Mouse (Mus musculus): ENCODE data around the gene Tmem40. TPM values are rescaled to one million over a fixed set of nuclear protein-coding genes. Genes with fewer than 3 reads are reported as not detected.

Tmem40 gene
- total RNA-seq, 2 experiments from 2014 or later = 0.26 to 1.5 TPM

DNA sequence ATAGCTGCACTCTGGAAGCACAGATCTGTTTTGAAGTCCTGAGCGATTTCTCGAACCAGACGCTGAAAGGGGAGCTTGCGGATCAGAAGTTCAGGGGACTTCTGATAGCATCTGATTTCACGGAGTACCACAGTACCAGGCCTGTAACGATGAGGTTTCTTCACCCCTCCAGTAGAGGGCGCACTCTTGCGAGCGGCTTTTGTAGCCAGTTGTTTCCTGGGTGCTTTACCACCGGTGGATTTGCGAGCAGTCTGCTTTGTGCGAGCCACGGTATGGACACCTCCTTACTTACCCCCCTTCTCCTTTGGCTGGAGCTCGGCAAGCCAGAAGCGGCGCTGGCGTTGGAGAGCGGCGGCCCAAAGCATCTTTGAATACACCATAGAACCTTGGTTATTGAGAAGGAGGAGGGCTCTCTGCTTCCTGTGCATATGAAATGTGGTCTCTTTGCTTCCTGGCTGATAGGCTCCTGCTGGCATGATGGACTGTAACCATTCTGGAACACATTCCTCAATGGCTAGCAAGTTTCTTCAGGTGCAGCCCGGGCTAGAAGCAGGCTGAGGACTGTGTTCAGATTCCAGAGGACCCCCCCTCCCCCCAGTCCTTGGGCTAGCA lies 8.0 kb upstream of the Tmem40 start:
- no peak for DNase-seq

DNA sequence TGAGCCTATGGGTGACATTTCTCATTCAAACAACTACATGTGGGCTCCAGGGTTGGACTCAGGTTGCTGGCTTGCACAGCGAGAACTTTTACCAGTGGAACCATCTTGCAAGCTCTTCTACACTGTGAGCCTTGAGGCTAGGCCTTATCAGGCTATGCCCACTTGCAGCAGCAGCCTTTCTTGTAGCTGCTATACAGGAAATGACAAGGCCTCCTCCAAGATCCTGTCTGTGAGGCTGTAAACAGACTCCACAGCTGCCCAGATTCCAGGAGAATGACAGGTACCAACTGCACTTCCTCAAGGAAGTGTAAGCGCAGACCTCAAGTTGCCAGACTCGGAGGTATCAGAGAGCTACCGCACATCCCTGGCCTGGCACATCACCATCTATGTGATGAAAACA lies 6.0 kb upstream of the Tmem40 start:
- DNase-seq = no peak

DNA sequence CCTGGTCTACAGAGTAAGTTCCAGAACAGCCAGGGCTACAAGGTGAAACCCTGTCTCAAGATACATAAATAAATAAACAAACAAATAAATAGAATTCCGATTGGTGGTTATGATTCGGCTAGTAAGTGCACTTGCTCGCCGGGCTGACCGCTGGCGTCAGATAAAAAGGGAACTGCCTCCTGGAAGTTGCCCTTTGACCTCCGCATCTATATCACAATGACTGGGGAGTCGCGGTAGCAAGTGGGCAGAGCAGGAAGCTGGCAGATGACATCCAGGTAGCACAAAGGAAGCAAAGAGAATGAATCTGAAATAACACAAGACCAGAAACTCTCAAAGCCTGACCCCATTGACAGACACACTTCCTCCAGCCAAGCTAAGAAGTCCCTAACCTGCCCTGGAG lies 5.1 kb upstream of the Tmem40 start:
- DNase-seq = no peak

DNA sequence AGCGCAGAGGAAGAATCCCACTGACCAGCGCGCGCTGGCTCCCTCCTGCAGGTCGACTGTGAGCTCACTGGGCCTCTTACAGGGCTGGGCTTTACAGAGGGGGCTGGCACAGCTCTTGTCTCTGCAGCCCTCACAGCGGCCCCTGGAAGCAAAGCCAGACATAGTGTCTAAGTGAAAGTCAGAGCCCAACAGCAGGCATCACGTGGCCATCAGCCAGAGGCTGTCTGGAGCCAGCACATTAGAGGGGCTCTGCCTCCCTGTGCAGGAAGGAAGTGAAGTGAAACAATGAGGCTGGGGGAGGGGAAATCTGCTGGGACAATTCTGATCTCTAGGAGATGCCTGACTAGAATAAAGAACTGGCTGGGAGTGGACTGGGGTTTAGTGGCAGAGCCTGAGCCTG lies 2.0 kb upstream of the Tmem40 start:
- DNase-seq = peak; percentile 55

GRCm38 (mm10) chr6:115760982-115761381 lies 1.2 kb downstream of the Tmem40 start:
- DNase-seq = no peak

DNA sequence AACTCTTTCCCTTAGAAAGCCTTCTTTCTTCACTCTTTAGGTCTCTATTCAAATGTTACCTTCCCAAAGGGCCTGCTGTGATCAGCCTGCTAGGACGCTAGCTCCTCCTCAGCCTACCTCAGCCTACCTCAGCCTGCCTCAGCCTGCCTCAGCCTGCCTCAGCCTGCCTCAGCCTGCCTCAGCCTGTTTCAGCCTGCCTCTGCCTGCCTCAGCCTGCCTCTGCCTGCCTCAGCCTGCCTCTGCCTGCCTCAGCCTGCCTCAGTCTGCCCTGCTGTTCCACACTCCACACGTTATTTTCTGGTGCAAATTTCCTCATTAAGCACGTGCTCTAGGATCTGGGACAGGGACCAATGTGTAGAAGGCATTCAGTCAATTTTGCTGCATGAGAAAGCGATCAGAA lies 2.1 kb downstream of the Tmem40 start:
- no peak for DNase-seq

DNA sequence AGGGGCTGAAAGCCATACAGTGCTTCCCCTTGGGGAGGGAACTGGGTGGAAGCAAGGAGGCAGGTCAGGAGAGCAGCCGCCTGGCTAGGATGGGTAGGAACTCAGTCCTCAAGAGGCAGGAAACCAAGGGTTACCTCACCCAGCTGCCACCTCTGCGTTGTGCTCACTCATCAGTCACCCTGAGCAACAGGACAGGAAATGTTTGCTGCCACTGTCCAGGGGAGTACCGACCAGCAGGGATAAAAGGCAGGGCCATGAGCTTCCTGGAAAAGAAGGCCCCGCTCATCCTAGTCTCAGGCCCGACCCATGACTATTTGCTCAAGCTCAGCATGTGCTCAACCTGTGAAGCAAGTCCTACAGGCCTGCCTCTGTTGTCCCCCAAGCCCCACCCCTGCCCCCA lies 2.7 kb downstream of the Tmem40 start:
- DNase-seq = no peak

DNA sequence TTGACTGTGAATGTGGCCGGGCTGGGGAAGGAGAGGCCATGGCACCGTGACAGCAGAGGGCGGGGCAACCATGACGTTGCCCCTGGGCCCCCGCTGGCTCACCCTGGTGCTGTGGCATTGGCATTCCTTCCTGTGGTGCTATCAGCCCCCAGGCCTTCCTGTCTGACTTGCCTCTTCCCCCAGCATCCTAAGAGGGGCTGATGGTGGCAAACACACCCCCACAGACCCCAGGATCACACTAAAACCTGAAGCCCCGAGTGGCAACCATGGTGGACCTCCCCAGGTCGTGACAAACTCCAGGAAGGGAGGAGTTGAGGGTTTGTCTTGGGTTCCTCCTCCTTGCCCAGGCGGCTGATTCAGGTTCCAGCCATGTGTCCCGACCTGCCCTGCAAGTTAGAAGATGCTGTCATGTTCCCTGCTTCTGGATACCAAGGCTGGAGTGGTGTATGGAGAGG lies 3.2 kb downstream of the Tmem40 start:
- no peak for DNase-seq

DNA sequence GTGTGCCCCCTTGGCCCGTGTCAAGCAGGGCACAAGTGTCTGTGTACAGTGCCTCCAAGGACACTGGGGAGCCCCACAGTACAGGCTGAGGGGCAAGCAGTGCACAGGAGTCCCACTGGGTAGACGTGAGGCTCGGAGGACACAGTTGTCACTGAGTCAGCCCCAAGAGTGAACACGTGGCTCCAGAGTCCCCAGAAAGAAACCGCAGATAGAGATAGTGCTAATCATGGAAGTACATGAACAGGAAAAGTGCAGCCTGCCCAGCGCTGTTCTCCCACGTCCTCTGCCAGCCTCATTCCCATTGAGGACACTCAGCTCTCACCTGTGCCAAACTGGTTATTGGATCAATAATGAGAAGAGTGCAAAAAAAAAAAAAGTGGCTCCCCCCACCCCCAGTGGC lies 6.7 kb downstream of the Tmem40 start:
- no peak for DNase-seq

- DNase-seq = no peak
Measured at GRCm38 (mm10) chr6:115746326-115746725, 15.9 kb downstream of the Tmem40 start.

DNA sequence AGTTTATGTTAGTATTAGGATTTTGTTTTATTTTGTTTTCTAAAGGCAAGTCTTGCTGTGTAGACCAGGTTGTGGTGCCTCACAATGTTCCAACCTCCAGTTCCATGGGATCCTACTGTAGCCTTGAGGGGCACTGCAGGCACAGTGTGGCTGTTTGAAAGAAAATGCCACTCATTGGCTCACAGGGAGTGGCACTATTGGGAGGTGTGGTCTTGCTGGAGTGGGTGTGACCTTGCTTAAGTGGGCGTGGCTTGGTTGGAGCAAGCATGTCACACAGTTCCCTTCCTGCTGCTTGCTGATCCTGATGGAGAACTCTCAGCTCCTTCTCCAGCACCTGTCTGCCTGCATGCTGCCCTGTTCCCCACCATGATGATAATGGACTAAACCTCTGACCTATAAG lies 18.6 kb downstream of the Tmem40 start:
- DNase-seq = no peak

- no peak for DNase-seq
Measured at GRCm38 (mm10) chr6:115739056-115739455, 23.2 kb downstream of the Tmem40 start.

DNA sequence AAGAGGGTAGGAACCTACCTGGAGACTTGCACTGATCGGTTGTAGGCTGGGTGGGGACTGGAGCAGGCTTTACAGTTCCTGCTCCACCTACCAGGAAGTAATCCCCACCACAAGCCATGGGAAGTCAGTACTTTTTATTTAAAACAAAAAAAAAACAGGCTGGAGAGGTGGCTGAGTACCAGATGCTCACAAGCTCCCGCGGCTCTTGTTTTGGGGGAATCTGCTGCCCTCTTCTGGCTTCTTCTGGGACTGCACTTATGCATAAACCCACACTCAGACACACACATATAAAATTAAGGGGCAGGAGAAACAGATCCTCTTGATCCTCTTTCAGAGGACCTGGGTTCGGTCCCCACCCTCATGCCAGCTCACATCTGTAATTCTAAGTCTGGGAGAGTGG lies 27.3 kb downstream of the Tmem40 start:
- DNase-seq = no peak

DNA sequence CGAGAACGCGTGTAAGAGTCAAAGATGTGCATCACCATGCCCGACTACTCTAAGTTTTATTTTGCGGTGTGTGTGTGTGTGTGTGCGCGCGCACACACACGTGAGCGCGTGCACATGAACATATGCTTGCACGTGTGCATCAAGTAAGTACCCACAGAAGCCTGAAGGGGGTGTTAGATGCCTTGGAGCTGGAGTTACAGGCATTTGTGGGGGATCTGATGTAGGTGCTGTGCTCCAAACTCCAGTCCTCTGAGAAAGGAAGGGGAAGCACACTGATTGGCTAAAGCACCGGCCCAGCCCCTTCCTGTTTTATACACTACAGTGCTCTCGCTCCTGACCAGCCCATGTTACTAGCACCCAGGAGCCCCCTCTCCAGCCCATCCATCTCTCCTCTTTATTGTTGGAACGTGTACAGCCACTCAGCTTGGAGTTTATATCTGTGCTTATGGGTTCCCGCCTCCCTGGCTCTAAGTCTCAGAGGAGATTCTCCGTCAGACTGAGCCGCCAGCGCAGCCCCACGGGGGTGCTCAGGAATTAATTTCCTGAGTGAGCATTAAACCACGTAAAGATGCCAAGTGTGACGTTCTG lies 29.8 kb downstream of the Tmem40 start:
- DNase-seq = no peak

DNA sequence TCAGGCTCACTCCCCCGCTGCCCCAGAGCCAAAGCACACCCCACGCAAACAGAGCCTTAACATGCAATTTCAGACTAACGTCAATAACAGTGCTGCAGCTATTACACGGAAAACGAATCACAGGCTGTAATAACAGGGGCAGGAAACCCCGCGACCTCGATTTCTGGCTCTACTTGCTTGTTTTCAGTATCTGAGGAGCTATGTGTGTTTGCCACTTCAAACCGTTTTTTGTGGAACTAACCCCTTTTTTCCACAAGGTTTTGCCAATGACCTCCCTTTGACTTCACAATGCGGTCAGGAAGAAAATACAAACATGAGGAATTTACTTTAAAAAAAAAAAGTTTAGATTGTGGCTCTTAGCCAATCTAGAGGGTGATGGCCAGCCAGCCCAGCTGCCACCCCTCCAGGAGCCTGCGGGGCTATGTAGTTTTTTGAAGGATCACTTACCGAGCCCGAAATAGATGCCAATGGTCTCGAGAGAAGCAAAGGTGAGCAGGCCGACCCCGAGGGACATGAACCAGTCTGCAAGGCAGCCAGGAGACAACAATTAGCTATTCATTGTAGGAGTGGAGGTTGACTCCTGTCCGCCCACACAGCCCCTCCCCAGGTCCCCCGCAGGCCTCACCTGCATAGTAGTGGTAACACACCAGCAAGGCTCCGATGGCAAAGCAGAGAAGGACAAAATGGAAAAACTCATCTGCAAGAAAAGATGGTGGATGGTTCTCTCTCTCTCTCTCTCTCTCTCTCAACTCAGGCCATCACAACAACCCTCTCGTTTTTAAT lies 31.5 kb downstream of the Tmem40 start:
- DNase-seq = no peak

- no peak for DNase-seq
Measured at GRCm38 (mm10) chr6:115727570-115727969, 34.6 kb downstream of the Tmem40 start.

GRCm38 (mm10) chr6:115727108-115727507 lies 35.1 kb downstream of the Tmem40 start:
- DNase-seq = peak; percentile 54

GRCm38 (mm10) chr6:115722246-115722645 lies 40.0 kb downstream of the Tmem40 start:
- no peak for DNase-seq

GRCm38 (mm10) chr6:115717715-115718558 lies 44.3 kb downstream of the Tmem40 start:
- peak; percentile 31 for DNase-seq

DNA sequence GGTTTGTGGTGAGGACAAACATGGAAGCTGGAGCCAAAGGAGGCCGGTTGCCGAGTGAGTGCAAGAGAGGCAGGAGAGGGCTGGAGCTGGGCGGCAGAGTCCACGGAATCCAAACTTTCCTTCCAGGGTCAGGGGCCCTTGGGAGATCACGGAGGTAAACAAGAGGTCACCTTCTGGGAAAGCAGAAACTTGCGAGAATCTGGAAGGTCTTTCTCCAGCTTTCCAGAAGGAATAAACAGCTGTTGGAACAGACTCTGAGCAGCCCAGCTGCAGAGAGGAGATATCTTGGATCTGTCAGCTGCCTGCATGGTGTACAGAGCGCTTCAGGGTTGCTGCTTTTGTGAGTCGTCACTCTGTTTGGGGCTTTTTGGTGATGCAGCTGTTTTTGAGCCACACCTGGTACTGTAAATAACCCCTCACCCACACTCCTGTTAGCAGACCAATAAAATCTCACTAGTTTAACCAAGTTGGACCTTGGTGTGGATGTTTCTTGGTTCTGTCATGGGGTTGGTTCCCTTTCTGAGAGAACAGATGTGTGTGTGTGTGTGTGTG lies 45.0 kb downstream of the Tmem40 start:
- DNase-seq = peak; percentile 44

- DNase-seq = no peak
Measured at GRCm38 (mm10) chr6:115711261-115711660, 50.9 kb downstream of the Tmem40 start.

GRCm38 (mm10) chr6:115702901-115703300 lies 59.3 kb downstream of the Tmem40 start:
- DNase-seq = no peak

Measured in gastrocnemius, postnatal 10 days (tissue).